Mouse (Mus musculus): ENCODE measurements around the gene Incenp.
"Not testable (repeated sequence)": the region's sequence is repeated elsewhere in the genome, so short reads cannot be mapped to it uniquely, and the experiment has no call there.

Gene Incenp

GRCm38 (mm10) chr19:9917727-9918126 lies 18.4 kb upstream of the Incenp start:
- DNase-seq = no peak

GRCm38 (mm10) chr19:9915935-9916334 lies 16.6 kb upstream of the Incenp start:
- peak; percentile 83 for DNase-seq

GRCm38 (mm10) chr19:9914346-9914745 lies 15.0 kb upstream of the Incenp start:
- no peak for DNase-seq

GRCm38 (mm10) chr19:9913784-9914183 lies 14.4 kb upstream of the Incenp start:
- DNase-seq = no peak

DNA sequence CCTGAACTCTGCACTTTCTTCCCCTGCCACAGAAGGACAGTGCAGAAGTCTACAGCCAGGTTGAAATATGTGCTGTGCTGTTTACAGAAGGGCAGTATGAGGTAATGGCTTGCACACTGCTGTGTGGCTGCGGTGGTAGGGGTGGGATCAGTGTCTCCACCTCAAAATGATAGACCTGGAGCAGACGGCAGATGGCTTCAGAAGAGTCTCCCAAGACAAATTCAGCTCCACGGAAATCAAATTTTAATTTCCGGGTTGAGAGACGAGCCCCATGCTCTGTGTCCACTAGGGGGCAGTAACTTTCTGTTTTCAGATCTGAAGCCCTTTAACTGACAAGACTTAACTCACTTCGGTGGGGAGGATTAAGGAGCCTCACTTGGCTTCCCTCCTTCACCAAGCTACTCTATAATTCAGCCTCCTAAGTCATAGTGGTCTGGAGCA lies 12.0 kb upstream of the Incenp start:
- DNase-seq = peak; percentile 61

DNA sequence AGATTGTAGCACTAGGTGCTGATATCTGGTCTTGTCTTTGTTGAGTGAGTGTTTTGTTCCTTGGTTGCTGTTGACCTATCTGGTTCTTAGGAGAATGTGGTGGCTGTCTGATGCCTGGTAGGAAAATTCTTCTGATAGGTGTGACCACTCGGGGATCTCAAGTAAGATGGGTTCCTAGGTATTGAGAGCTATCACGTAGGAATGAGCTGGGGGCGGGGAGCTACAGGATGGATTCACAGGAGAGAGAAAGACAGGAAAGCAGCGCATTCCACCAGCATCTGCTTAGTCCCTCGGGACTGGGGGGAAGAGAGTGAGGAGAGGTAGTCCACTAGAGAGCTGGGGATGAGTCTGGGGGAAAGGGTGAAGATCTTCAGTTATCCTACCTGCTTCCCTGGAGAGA lies 10.0 kb upstream of the Incenp start:
- no peak for DNase-seq

GRCm38 (mm10) chr19:9900696-9901095 lies 1.3 kb upstream of the Incenp start:
- DNase-seq = not testable (repeated sequence)

- no peak for DNase-seq
These were observed 412 bp upstream of the Incenp start for GRCm38 (mm10) chr19:9899780-9900146.

- peak; percentile 30 for DNase-seq
These were observed 848 bp downstream of the Incenp start for GRCm38 (mm10) chr19:9898339-9899066.

GRCm38 (mm10) chr19:9896067-9896466 lies 3.3 kb downstream of the Incenp start:
- DNase-seq = no peak

DNA sequence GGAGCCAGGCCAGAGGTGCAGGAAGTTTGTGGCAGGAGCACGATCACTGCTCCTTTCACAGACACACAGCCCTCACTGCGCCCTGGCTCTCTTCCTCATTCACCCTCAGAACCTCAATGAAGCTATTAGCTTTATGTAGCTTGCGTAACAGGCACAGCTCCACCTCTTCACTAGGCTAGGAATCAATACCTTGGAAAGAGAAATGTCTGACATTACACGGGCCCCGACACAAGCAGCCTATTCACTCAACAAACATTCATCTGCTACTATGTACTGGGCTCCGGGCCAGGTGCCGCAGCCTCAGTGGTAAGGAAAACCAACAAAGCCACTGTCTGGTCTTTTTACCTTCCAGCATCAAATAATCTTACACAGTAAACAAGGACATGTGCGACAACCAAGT lies 12.6 kb downstream of the Incenp start:
- DNase-seq = no peak

DNA sequence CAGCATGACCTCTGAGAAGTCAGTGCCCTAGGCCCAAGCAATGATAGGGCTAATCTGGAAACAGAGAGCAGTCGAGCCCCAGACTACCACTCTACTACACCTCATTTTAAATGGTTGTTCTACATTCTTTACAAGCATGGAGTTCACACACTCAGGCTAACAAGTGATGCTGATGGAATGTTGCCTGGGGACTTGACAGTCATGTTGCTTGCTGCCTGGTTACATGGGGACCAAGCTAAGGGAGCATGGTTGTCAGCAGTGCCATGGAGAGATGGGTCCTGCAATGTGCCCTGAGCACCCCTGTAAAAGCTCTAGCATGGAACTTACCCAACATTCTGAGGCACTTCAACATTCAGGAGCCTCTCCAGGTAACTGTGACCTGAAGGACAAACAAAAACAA lies 13.0 kb downstream of the Incenp start:
- DNase-seq = no peak

DNA sequence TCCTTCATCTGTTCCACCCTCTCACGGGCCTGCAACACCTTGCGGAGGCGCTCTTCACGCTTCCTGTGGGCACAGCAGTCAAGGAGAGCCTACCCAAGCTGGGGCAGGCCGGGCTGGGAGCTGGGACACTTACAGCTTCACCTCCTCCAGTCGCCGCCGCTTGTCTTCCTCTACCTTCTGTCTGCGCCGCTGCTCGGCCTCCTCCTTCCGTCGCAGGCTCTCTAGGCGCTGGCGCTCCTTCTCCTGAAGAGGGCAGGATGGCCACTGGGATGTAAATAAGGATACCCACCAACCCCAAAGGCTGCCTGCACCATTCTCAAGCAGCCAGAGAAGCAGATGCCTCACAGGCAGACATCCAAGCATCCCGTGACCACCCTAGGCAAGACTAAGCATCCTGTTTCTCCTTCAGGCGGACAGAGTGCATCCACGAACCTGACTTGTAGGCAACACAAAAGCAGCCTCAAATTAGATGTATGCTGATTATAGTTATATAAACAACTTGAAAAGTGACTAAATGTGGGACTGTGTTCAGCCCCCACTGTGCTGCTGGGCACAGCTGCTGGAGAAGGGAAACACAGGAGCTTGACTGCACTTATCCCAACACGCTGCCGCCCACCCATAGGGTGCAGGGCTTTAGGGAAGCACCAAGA lies 21.0 kb downstream of the Incenp start:
- no peak for DNase-seq

DNA sequence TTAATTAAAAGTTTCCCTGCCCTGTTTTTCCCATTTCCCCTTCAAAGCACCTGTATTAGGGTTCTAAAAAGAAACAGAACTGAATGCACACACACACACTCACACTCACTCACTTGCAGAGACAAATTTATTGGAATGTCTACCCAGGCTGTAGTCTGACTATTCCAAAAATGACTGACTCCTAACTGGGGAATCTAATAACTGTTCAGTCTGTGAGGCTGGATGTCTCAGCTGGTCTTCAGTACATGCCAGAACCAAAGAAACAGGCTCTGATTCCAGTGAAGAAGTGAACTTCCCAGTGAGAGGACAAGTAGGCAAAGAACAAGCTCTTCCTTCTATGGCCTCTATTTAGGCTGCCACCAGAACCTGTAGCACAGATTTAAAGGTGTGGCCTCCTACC lies 33.9 kb downstream of the Incenp start:
- DNase-seq = no peak

DNA sequence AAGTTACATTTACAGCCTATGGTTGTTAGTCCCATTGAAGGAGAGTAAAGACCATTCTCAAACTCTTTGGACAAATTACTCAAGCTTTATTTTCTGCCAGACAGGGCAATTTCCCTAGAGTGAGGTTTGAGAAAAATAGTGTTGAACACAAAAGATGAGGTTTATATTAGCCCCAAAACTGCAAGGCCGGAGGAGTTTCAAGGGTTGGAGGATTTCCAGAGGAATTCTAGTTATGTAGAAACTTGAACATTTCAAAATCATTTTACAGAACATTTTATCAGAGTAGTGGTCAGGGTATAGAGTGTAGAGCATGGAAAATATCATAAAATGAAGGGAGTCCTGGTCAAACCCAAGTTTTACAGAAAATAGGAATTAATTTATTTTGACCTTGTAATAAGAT lies 34.5 kb downstream of the Incenp start:
- DNase-seq = no peak

GRCm38 (mm10) chr19:9860821-9861220 lies 38.5 kb downstream of the Incenp start:
- not testable (repeated sequence) for DNase-seq

GRCm38 (mm10) chr19:9849368-9850075 lies 49.8 kb downstream of the Incenp start:
- DNase-seq = not testable (repeated sequence)

GRCm38 (mm10) chr19:9847262-9847661 lies 52.1 kb downstream of the Incenp start, which contains the start of gene Scgb2a2:
Scgb2a2 (plus strand) TSS chr19:9847562.
- no peak for DNase-seq

- no peak for DNase-seq
These were observed 62.0 kb downstream of the Incenp start for GRCm38 (mm10) chr19:9837341-9837715.

GRCm38 (mm10) chr19:9836581-9837340 lies 62.6 kb downstream of the Incenp start:
- peak; percentile 37 for DNase-seq

Data from thymus, postnatal 25 days (tissue).